Mouse (Mus musculus) bone marrow macrophage, adult 2 months (primary cell): ENCODE results near the gene Rfx4.

Experiments used
- CTCF ChIP-seq: IDR thresholded peaks from 2 replicates; pipeline ENCODE4 v1.5.1; 2012; ENCODE audit warnings: low read depth, mild to moderate bottlenecking, low read length, moderate library complexity
- POLR2A ChIP-seq: IDR thresholded peaks from 2 replicates; pipeline ENCODE4 v1.6.1; 2012; ENCODE audit warnings: mild to moderate bottlenecking, low read depth, low read length, borderline replicate concordance

DNA sequence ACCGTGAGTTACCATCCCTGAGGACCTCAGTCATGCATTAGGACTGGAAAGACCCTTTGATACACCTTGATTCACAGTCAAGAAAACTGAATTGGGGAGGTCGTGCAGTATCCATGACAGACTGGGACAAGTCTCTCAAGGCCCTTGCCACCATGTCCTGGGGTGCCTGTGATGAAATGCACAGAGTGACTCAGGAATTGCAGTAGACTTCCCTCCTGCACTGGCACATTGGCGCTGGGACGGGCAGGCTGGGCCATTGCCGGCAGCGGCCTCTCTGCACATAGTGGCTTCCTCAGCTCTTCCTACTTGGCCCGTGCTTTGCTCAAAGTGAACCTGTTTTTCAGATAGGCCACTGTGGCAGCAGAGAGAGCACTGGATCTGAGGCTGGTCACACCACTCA lies 39.3 kb upstream of the Rfx4 start:
- TF ChIP-seq POLR2A, result no peak
- no peak for TF ChIP-seq CTCF
